Mouse (Mus musculus) thymus, postnatal 4 days (tissue): ENCODE results near the gene Camsap3.
"Not testable (repeated sequence)": the region's sequence is repeated elsewhere in the genome, so short reads cannot be mapped to it uniquely, and the experiment has no call there.

ENCODE experiments used
- DNase-seq: peaks from one replicate; pipeline ENCODE4 v3.0.0; 2021

Camsap3 gene

GRCm38 (mm10) chr8:3586993-3587390 lies at the start of gene Camsap3:
TSS of gene Camsap3 (plus strand) at chr8:3587293.
- no peak for DNase-seq

DNA sequence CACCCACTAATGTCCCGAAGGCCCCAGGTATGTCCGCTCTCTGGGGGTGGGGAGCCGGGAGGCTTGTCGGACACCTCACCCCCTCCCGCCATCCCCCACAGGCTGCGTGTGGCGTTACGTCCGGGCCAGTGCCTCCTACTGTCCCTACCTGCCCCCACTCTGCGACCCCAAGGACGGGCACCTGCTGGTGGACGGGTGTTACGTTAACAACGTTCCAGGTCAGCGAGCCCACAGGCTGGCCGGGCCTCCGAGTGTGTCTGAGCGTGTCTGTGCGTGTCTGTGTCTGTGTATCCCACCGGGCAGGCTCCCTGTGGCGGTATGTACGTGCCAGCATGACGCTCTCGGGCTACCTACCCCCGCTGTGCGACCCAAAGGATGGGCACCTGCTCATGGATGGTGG lies 49.4 kb upstream of the Camsap3 start:
- DNase-seq, result no peak

- no peak for DNase-seq
These were observed 47.9 kb upstream of the Camsap3 start for GRCm38 (mm10) chr8:3539146-3539545.

GRCm38 (mm10) chr8:3540076-3540475 lies 47.0 kb upstream of the Camsap3 start:
- DNase-seq, result no peak

- no peak for DNase-seq
These were observed 40.6 kb upstream of the Camsap3 start for GRCm38 (mm10) chr8:3546511-3546910.

DNA sequence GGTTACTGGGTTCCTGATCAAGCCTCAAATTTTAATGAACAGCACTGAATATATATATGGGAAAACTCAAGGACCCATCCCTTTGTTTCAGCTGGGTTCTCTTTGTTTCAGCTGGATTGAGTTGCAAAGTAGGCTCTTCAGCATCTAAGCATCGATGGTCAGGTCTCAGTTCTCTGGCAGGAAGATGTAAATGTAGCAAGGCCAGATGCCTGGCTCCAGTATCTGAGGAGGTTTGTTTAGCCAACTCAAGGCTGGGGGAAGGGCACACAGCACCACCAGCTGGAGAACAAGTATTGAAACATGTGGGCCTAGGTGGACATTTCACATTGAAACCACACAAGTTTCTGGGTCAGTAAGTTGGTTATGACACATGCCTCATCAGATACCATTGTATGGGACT lies 34.9 kb upstream of the Camsap3 start:
- no peak for DNase-seq

- no peak for DNase-seq
These were observed 31.0 kb upstream of the Camsap3 start for GRCm38 (mm10) chr8:3556114-3556513.

GRCm38 (mm10) chr8:3567641-3568371 lies 19.3 kb upstream of the Camsap3 start, which contains the start of gene C330021F23Rik:
TSS of gene C330021F23Rik (plus strand) at chr8:3567990.
- no peak for DNase-seq

DNA sequence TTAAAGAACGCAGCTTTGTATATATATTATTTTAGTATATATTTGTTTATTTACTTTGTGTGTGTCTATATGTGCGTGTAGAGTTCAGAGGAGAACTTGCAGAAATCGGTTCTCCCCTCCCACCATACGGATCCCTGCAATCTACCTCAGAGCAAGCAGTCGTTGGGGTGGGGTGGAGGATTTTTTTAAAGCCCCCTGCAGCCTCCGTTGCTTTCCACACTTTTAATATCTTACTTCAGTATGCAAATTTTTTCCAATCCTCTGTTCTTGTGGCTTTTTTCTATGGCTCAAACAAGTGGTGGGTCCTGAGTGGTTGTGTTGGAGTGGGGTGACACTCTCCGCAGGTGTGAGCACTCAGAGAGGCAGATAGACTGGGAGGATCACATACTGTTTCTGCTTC lies 18.7 kb upstream of the Camsap3 start:
- DNase-seq, result no peak

DNA sequence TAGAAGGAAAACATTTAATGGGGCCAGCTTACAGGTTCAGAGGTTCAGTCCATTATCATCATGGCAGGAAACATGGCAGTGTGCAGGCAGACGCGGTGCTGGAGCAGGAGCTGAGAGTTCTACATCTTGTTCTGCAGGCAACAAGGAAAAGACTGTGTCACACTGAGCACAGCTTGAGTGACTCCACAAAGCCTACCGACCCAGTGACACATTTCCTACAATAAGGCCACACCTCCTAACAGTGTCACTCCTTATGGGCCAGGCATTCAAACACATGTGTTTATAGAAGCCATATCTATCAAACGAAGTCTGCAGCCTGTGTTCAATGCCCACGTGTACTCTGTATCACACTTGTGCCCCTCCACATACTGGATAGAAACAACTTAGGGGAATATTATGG lies 17.3 kb upstream of the Camsap3 start:
- DNase-seq, result no peak

GRCm38 (mm10) chr8:3574546-3574945 lies 12.5 kb upstream of the Camsap3 start:
- DNase-seq, result no peak

- DNase-seq, result no peak
These were observed 10.7 kb upstream of the Camsap3 start for GRCm38 (mm10) chr8:3576211-3576960.

- no peak for DNase-seq
These were observed 7.4 kb upstream of the Camsap3 start for GRCm38 (mm10) chr8:3579390-3580364.

DNA sequence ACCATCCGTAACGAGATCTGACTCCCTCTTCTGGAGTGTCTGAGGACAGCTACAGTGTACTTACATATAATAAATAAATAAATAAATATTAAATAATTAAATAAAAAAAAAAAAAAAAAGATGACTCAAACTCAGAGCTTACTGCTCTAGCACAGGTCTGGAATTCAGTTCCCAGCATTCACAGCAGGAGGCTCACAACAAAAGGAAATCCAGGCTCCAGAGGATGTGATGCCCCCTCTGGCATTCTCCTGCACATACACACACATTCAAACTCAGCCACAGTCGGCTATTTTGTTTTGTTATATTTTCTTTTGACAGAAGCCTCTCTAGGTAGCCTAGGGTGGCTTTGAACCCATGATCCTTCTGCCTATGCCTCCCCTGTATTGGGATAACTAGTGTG lies 5.1 kb upstream of the Camsap3 start:
- not testable (repeated sequence) for DNase-seq

DNA sequence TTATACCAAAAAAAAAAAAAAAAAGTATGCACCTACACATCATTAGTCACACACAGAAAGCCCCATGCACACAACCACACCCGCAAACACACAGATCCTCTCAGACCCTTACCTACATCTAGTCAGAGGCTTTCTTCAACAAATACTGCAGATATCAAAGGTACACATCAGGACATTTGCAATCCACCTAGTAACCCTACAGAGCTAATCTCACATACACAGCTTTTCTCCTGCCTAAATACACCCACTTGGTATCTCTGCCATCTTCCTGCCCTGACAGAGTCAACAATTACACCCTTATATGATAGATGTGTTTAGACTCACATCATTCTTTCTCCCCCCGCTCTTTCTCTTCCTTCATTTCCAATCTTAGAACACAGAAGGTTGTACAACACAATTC lies 641 bp upstream of the Camsap3 start:
- no peak for DNase-seq

DNA sequence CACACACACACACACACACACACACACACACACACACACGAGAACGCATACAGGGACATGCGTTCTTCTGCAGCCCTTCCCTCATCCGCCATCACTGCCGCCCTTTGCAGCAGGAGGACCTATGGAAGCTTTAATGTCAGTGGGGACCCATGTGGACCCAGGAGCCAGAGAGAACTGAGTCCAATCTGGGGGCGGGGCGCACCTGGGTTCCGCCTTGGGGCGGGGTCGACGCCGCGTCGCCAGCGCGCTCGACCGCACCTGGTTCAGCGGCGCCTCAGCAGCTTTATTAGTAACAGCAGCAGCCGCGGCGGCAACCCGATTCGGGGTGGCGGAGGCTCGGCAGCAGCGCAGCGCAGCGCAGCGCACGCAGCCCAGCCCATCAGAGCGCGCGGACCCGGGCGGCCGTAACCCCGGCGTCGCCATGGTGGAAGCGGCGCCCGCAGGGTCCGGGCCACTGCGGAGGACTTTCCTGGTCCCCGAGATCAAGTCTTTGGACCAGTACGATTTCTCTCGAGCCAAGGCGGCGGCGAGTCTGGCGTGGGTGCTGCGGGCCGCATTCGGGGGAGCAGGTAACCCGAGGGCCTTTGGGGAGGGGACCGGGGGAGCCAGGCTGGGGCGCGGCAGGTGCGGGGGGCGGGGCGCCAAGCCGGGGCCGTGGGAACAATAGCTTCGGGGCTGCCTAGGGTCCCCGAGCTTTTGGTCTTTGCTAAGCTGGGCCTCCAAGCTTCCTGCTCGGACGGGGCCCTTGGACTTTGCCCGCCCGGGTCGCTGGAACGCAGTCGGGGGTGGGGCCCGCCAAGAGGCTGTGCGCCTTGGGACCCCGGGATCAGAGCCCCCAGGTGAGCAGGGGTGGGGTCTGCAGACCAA lies 531 bp downstream of the Camsap3 start:
- DNase-seq, result peak; percentile 67

- no peak for DNase-seq
These were observed 1.2 kb downstream of the Camsap3 start for GRCm38 (mm10) chr8:3588258-3588633.

DNA sequence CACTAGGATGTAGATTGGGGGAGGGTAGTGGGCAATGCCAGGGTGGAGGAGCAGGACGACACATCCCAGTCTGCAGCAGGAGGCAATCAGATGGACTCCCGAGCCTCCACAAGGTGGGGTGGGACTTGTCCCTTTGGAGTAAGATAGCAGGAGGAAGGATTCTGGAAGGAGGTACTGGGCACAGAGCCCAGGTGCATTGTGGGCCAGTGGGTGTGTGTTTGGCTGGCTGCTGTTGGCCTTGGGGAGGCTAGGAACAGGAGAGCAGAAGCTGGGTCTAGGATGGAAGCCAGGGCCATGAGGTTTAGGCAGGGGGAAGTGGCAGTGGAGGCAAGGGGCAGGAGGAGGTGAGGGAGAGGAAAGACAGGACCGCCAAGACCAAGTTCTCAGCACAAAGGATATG lies 6.4 kb downstream of the Camsap3 start:
- no peak for DNase-seq

GRCm38 (mm10) chr8:3594466-3594865 lies 7.4 kb downstream of the Camsap3 start:
- no peak for DNase-seq

GRCm38 (mm10) chr8:3598054-3598453 lies 11.0 kb downstream of the Camsap3 start:
- DNase-seq, result no peak

- DNase-seq, result no peak
These were observed 12.1 kb downstream of the Camsap3 start for GRCm38 (mm10) chr8:3599219-3599618.

DNA sequence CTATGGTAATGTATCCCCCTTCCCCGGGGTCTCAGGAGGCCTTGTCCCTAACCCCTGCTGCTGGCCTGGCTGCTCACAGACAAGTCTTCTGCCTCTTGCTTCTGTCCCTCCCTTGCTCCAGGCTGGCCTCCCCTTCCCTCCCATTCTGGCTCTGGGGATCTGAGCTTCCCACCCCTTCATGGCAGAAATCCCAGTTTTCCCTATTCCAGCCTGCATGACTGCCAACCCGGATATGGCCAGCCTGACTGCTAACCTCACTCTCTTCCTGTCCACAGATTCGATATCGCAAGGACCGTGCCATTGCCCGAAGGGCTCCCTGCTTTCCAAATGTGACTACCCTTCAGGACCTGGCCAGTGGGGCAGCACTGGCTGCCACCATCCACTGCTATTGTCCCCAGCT lies 13.3 kb downstream of the Camsap3 start:
- DNase-seq, result no peak
